Mouse (Mus musculus) adipocyte (in vitro differentiated cells): ENCODE measurements at regions not wholly inside any gene's neighbourhood (a gene's known extent, or its start where the extent isn't known, plus 50 kb on each side); places are given as distances from the start of the nearest gene placed in this dataset.
A peak's percentile ranks its signal among the peaks of the same experiment; 100 is the strongest.
"Not testable (repeated sequence)": the region's sequence is repeated elsewhere in the genome, so short reads cannot be mapped to it uniquely, and the experiment has no call there.

Source experiments
- DNase-seq: peaks from one replicate; pipeline ENCODE4 v3.0.0-alpha.2; 2016; ENCODE audit warnings: low spot score

- no peak for DNase-seq
Measured at GRCm38 (mm10) chr4:110038696-110039095, 60.8 kb downstream of the Dmrta2 start.

- no peak for DNase-seq
Measured at GRCm38 (mm10) chr4:110044851-110045618, 67.2 kb downstream of the Dmrta2 start.

GRCm38 (mm10) chr4:110045651-110046269 lies 67.9 kb downstream of the Dmrta2 start:
- DNase-seq: no peak

GRCm38 (mm10) chr4:110046270-110046651 lies 68.4 kb downstream of the Dmrta2 start:
- no peak for DNase-seq

GRCm38 (mm10) chr4:110050393-110051280 lies 72.8 kb downstream of the Dmrta2 start:
- DNase-seq: no peak

GRCm38 (mm10) chr4:110051281-110051665 lies 73.4 kb downstream of the Dmrta2 start:
- no peak for DNase-seq

- no peak for DNase-seq
Measured at GRCm38 (mm10) chr4:110051872-110052271, 74.0 kb downstream of the Dmrta2 start.

GRCm38 (mm10) chr4:110052998-110053397 lies 75.1 kb downstream of the Dmrta2 start:
- no peak for DNase-seq

- no peak for DNase-seq
Measured at GRCm38 (mm10) chr4:110073836-110074235, 96.0 kb downstream of the Dmrta2 start.

GRCm38 (mm10) chr4:110083371-110083770 lies 105.5 kb downstream of the Dmrta2 start:
- DNase-seq: no peak

- DNase-seq: peak; percentile 63
Measured at GRCm38 (mm10) chr4:110087570-110088247, 109.9 kb downstream of the Dmrta2 start.

- no peak for DNase-seq
Measured at GRCm38 (mm10) chr4:110093040-110093820, 115.4 kb downstream of the Dmrta2 start.

GRCm38 (mm10) chr4:110094541-110094940 lies 116.7 kb downstream of the Dmrta2 start:
- DNase-seq: no peak

- DNase-seq: no peak
Measured at GRCm38 (mm10) chr4:110095760-110096593, 118.1 kb downstream of the Dmrta2 start.

GRCm38 (mm10) chr4:110104119-110104518 lies 126.3 kb downstream of the Dmrta2 start:
- not testable (repeated sequence) for DNase-seq

- DNase-seq: no peak
Measured at GRCm38 (mm10) chr4:110106620-110107243, 128.9 kb downstream of the Dmrta2 start.

- DNase-seq: peak; percentile 26
Measured at GRCm38 (mm10) chr4:110119438-110119837, 141.6 kb downstream of the Dmrta2 start.

GRCm38 (mm10) chr4:110119874-110120273 lies 142.0 kb downstream of the Dmrta2 start:
- no peak for DNase-seq

- DNase-seq: no peak
Measured at GRCm38 (mm10) chr4:110120761-110121160, 142.9 kb downstream of the Dmrta2 start.

GRCm38 (mm10) chr4:110121447-110121846 lies 143.6 kb downstream of the Dmrta2 start:
- no peak for DNase-seq
